Mouse (Mus musculus): ENCODE data around the gene Nek5. TPM values are rescaled to one million over a fixed set of nuclear protein-coding genes. Genes with fewer than 3 reads are reported as not detected.

Nek5 gene
- total RNA-seq, 2 experiments from 2014 or later, result 4.0 to 6.5 TPM

DNA sequence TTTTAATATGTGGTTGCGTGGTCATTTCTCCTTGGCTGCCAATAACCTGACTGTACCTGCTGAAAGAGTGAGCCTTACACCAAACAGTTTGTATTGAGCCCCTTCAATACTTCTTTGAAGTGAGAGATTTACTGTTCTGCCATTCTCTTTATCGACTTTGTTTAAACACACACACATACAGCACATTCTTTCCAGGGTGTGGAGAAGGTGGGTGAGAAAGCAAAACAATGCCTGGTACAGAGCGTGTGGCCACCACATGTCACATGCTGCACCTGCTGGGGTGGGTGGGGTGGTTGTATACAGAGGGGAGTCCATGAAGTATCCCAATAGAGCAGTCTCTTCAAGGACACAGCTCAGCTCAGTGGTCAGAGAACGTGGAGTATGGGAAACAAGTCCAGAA lies 99.6 kb downstream of the Nek5 start:
- no peak for DNase-seq (ENCODE audit: low spot score in 2 of 2)

Other genes with a start within 250 kb of the Nek5 start
- gene Defb9, start 239.6 kb downstream of the Nek5 start, total RNA-seq (2021), result not detected
- not detected for gene Defb11, start 218.6 kb downstream of the Nek5 start, total RNA-seq (2021)
- gene Defb15, start 192.3 kb downstream of the Nek5 start, total RNA-seq (2021), result not detected
- gene Defb35, start 186.7 kb downstream of the Nek5 start, total RNA-seq (2021), result not detected
- gene Defb13, start 178.3 kb downstream of the Nek5 start, total RNA-seq (2021), result not detected
- not detected for gene Fam90a1a, start 166.3 kb downstream of the Nek5 start, total RNA-seq (2021)
- not detected for gene Ccdc70, start 155.3 kb downstream of the Nek5 start, total RNA-seq (2021)
- 1 to 10 TPM in 1 of 2 experiments, under 1 TPM in 1; 0.83 to 1.2 TPM for gene Atp7b, start 64.7 kb downstream of the Nek5 start, total RNA-seq (2021)
- gene Alg11, start 64.3 kb downstream of the Nek5 start, total RNA-seq (2021), result 10 to 100 TPM; 32.7 to 46.0 TPM
- gene Nek3, start 41.4 kb upstream of the Nek5 start, total RNA-seq (2021), result 1 to 10 TPM; 5.1 to 5.5 TPM
- gene Ckap2, start 60.8 kb upstream of the Nek5 start, total RNA-seq (2021), result 1 to 10 TPM; 1.3 to 1.6 TPM
- 10 to 100 TPM; 31.9 to 34.3 TPM for gene Vps36, start 67.8 kb upstream of the Nek5 start, total RNA-seq (2021)
- 1 to 10 TPM; 2.1 to 2.3 TPM for gene Thsd1, start 102.3 kb upstream of the Nek5 start, total RNA-seq (2021)
- not detected for gene Tpte, start 158.4 kb upstream of the Nek5 start, total RNA-seq (2021)